Mouse (Mus musculus) lung, adult 18-20 months (tissue): ENCODE measurements at regions not wholly inside any gene's neighbourhood (a gene's known extent, or its start where the extent isn't known, plus 50 kb on each side); places are given as distances from the start of the nearest gene placed in this dataset.

Source experiments
- DNase-seq, 2 experiments: peaks; one replicate each; pipeline ENCODE4 v3.0.0; 2022; ENCODE audit warnings: mixed read lengths in 2 of 2

DNA sequence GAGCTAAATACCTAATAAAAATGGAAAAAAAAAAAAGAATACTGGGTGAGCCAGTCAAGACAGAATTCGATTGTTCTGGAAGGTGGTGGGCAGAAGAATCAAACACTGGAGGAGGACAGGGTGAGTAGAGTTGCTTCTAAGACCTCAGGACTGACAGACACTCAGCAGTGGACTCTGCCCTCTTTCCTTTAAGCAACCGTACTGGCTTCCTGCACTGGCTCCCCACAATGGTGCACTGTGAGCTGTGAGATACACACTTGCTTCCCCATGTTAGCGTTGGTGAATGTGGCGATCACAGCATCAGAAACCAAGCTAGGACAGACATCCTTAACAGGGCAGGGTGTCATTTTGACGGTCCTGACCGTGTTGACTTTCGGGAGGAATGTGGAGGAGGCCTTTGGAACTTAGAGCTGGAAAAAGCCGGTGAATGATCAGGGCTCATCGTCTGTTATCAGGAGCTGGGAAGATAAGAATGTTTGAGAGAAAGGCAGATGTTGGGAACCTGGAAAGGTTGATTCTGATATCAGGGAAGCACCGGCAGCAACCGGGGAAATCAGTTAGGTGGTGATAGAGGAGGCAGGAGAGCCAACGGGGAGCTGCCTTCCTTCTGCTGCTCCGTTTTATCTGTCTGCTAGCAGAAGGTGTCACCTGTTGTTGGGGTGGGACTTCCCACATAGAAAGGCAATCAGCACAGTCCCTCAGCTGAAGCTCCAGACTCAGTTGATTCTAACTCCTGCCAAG lies 254.8 kb downstream of the Ajap1 start:
- no peak for DNase-seq

- DNase-seq: peak in 1 of 2 experiments; percentile 1
Observed at GRCm38 (mm10) chr4:153224618-153225177, 257.9 kb downstream of the Ajap1 start.

- DNase-seq: no peak
Observed at GRCm38 (mm10) chr4:153223019-153223418, 259.6 kb downstream of the Ajap1 start.

- no peak for DNase-seq
Observed at GRCm38 (mm10) chr4:153220485-153220884, 262.1 kb downstream of the Ajap1 start.

DNA sequence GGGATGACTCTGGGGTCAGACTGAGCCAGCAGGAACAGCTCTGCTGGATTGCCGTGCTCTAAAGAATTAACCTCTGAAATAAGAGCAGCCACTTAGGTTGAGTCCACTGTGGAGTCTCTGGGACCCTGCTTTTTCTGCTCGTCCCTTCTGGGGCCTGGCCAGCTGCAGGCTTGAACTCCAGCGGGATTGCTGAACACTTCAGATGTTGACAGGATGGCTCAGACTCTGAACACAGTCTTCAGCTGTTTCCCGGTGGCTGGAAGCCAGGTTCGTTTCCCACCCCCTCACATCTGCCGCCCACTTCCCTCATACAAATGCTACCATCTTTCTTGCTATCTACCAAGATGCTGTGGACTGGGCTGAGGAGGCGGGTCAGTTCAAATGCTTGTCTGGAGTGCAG lies 262.5 kb downstream of the Ajap1 start:
- no peak for DNase-seq

DNA sequence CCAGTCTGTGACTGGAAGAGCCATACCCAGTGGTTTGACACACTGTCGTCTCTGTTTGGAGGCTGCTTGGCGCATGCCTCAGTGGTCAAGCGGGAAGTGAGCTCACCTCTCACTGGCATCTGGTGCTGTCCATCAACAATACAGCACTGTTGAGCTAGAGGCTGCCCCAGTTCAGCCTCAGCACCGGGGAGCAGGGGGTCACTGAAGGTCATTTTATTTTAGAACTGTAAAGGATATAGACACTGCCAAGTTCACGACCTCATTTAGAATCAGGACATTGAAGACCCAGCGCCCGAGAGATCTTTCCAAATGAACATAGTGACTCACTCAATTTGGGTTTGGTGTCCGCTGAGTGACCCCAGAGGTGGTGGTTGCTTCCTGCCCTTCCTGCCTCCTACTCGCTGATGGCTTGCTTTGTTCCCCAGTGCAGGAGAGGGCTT lies 265.1 kb downstream of the Ajap1 start:
- peak in 1 of 2 experiments; percentile 2 for DNase-seq

DNA sequence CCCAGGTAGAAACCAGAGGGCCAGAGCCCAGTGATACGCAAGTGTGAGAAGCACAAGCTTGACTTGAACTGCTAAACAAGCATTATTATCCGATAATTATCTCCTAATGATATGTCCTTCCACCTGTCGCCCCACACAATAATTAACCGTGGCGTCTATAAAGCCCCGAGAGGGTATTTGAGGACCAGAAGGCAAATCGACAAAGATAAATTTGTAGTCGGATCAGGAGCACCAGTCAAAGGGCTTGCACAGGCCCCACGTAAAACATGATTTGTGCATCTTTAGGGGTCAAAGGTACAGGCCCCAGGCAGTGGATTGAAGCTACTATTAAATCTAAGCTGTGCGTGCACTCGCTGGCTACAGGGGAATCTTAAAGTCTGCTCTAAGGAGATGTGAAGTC lies 270.5 kb downstream of the Ajap1 start:
- no peak for DNase-seq

- DNase-seq: no peak
Observed at GRCm38 (mm10) chr4:153208822-153209221, 273.8 kb downstream of the Ajap1 start.

DNA sequence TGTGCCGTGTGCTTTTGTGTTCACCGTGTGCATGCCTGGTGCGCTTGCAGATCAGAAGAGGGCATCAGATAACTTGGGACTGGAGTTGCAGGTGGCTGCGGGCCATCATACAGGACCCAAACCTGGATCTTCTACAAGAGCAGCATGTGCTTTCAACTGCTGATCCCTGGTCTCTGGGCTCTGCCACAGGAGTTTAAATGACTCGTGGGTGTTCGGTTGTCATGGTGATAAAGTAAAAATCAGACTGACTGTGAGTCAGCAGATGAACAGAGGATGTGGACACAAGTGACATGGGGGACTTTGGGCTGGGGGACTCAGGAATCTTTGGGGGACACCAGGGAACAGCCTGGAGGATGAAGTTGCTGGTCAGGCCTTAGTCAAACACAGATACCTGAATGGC lies 274.4 kb downstream of the Ajap1 start:
- no peak for DNase-seq

DNA sequence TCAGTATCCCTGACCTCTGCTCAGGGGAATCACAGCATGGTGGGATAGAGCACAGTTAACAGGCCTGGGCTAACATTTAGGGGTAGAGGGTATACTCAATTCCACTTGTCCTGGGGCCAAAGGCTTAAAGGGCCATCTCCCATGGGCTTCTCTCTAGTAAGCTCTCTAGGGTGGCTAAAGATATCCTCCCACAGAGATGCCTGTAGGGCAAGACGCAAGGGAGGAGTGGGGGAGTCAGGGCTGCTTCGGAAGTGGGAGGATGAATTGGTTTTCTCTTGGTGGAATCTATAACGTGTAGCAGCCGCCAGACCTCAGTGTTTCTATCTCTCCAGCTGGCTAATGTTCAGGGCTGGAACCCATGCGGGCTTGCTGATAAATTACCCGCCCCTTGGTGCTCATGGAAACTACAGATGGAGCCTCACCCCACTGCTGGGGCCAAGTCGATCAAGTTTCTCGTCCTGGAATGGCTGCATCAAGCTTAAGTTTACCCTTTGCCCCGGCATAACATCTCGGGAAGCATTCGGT lies 275.0 kb downstream of the Ajap1 start:
- no peak for DNase-seq

GRCm38 (mm10) chr4:153206789-153207457 lies 275.7 kb downstream of the Ajap1 start:
- no peak for DNase-seq

GRCm38 (mm10) chr4:153204764-153205163 lies 277.8 kb downstream of the Ajap1 start:
- DNase-seq: no peak

DNA sequence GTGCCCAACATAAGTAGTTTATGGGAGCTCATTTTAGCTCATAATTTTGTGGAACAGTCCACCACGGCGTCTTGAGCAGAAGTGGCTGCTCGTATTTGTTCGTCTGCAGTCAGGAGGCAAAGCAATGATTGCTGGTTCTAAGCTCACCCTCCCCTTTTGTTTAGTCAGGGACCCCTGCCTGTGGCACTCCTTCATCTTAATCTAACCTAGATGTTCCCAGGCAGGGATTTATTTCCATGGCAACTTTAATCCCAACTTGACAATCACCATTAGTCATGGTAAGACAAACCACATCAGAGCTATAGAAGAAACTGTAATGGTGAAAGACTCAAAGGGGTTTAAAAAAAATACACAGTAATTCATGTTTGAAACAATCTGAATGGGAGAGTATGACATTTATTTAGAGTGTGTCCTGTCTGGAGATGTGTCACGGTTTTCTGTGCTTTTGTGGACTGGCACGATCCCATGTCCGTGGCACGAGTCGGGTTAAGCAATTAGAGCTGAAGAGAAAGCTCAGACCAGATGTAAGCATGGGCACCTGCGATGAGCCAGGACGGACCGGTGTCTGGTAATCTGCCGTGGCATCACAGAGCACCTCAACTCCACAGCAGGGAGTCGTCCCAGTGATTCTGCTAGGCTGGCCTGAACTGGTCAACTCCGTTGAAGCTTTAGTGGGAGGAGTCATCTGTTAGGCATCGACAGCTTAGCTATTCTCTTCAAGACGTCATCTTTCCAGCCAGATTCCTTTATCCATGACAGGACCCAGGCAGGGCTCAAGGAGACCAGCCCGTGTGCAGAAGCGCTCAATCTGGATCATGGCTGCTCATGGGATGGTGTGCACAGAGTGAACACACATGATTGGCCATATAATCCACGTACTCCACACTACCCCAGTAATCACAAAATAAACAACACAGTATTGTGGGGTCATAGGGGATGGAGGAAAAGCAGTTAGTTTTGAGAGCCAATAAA lies 281.5 kb downstream of the Ajap1 start:
- DNase-seq: no peak

DNA sequence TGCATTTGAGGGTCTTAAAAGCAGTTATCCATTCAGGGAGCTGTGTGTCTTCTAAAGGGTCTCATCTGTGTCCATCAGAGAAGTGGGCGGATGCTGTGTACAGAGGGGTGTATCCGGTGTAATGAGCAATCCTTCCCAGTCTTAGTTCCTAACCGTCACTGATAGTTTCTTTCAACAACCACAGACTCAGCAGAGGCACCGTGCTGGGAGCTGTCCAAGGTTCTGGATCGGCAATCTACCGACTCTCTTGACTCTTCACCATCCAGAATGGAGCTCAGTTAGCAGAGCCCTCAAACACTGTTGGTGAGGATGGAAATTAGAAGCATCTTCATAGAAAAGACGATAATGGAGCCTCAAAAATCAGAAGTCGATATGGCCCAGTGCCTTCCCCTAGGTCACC lies 293.1 kb downstream of the Ajap1 start:
- DNase-seq: peak in 1 of 2 experiments; percentile 7

GRCm38 (mm10) chr4:153188504-153189031 lies 294.0 kb downstream of the Ajap1 start:
- DNase-seq: no peak

GRCm38 (mm10) chr4:153187959-153188503 lies 294.6 kb downstream of the Ajap1 start:
- DNase-seq: no peak

- DNase-seq: no peak
Observed at GRCm38 (mm10) chr4:153177496-153177895, 305.1 kb downstream of the Ajap1 start.

GRCm38 (mm10) chr4:153175660-153176059 lies 307.0 kb downstream of the Ajap1 start:
- DNase-seq: peak; percentile 4

DNA sequence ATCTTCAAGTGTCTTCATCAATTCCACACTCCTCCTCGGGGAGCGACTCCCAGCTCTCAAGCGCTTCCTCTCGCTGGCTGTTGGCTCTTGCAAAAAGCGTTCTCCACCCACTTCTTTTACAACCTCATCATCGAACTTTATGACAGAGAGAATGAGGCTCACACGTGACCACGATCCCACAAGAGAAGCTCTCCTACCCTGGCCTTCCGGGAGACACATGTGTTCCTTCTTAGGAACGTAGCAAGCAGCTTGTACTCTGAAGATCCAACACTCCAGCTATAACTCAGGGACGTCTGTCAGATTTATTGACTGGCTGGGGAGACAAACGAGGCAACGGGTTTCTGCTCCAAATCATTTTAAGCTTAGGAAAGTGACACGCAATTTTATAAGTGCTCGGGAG lies 307.5 kb downstream of the Ajap1 start:
- DNase-seq: no peak

GRCm38 (mm10) chr4:153169991-153170390 lies 312.6 kb downstream of the Ajap1 start:
- DNase-seq: no peak

- DNase-seq: no peak
Observed at GRCm38 (mm10) chr4:153164810-153165209, 317.8 kb downstream of the Ajap1 start.

- DNase-seq: no peak
Observed at GRCm38 (mm10) chr4:153160115-153160514, 322.5 kb downstream of the Ajap1 start.
